In the genomic region with DNA sequence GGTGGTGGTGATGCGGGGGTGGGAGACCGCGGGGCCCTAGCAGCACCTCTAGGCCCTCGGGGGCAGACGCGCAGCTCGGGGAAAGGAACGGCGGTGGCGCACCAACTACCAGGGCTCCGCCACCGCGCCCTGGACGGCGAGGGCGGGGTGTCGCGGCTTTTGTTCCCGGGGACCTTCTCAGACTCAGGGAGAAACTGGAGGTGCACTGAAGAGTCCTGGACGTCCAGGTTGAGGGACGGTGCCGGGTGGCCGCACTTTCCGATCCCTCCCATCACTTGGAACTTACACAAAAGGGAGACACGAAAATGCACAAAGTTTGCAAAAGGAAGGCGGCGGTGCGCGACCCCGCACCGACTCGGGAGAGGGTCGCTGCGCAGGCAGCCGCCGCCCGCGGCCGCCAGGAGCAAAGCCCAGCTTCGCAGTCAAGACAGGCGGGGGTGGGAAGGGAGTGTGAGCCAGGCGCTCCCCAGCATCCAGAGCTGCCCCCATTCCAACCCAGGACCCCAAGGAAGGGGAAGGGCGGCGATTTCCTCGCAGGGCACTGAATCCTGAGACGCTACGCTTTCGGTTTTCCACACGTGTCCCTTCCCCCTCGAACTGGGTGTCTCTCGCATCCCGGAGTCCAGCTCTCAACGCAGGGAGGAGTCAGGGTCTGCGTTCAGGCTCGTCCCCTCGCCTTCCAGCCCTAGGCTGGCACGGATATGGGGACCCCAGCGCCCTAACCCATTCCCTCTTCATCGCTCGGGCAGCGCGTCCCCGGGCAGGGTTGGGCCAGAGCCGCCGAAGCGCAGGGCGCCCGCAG, we compare ENCODE assay signal across 8 mouse cellular contexts. TPM values are rescaled to one million over a fixed set of nuclear protein-coding genes. Genes with fewer than 3 reads are reported as not detected.
A peak's percentile ranks its signal among the peaks of the same experiment; 100 is the strongest.
DNase-seq lines count a peak whose midpoint lies in the region; ATAC-seq lines count a peak whose summit lies in the region.

No protein-coding gene starts in this region.

- under 1% methylated on average over 67 of the region's 68 CpGs for WGBS in intestine, embryonic 15.5 days
- whole genome bisulfite sequencing in limb, embryonic 11.5 days, result under 1% methylated on average over 67 of the region's 68 CpGs
- WGBS in midbrain, embryonic 10.5 days, result under 1% methylated on average over 68 of the region's 68 CpGs

- H3K27me3 ChIP-seq in erythroblast, embryonic 14.5 days (ENCODE audit: control insufficient read depth), result peaks cover 30% of the 10 kb centered on the region
- H3K27me3 ChIP-seq in intestine, embryonic 15.5 days (replicated peaks), result no peaks in the 10 kb centered on the region
- 0 out of 2 replicates have a peak, but pooled peaks cover 2% of the 10 kb centered on the region for H3K27me3 ChIP-seq in limb, embryonic 11.5 days (ENCODE audit: control insufficient read depth, insufficient read depth, low read length)
- peaks cover 12% of the 10 kb centered on the region for H3K27me3 ChIP-seq in midbrain, embryonic 10.5 days (ENCODE audit: low read depth, poor library complexity, severe bottlenecking)

- peak; percentile 70 for DNase-seq in embryo, embryonic 10 days (ENCODE audit: low spot score)
- peak; percentile 29 to 63 for DNase-seq in gastrocnemius, postnatal 4 days (ENCODE audit: low spot score in 2 of 2)
- peak; percentile 78 for DNase-seq in limb, embryonic 11.5 days (ENCODE audit: low spot score)
- peak; percentile 74 for DNase-seq in midbrain, embryonic 10.5 days (ENCODE audit: low spot score)
- DNase-seq in right cerebral cortex, postnatal 4 days, result peak; percentile 58

- H3K27ac ChIP-seq in intestine, embryonic 15.5 days, result peak overlapping the region; percentile 85
- H3K27ac ChIP-seq in limb, embryonic 11.5 days (replicated peaks; ENCODE audit: low read depth, low read length), result peak overlapping the region; percentile 75
- peak overlapping the region; percentile 96 for H3K27ac ChIP-seq in midbrain, embryonic 10.5 days (replicated peaks)

- H3K36me3 ChIP-seq in erythroblast, embryonic 14.5 days (ENCODE audit: control insufficient read depth), result no peaks in the 10 kb centered on the region
- H3K36me3 ChIP-seq in intestine, embryonic 15.5 days, result no peaks in the 10 kb centered on the region
- H3K36me3 ChIP-seq in limb, embryonic 11.5 days (ENCODE audit: control insufficient read depth, insufficient read depth, low read length), result no peaks in the 10 kb centered on the region
- H3K36me3 ChIP-seq in midbrain, embryonic 10.5 days, result peaks cover 13% of the 10 kb centered on the region

- peak overlapping the region; percentile 93 for H3K9ac ChIP-seq in intestine, embryonic 15.5 days
- peak overlapping the region; percentile 91 for H3K9ac ChIP-seq in limb, embryonic 11.5 days (ENCODE audit: low read length)

- peaks cover 11% of the 10 kb centered on the region for H3K4me1 ChIP-seq in erythroblast, embryonic 14.5 days (ENCODE audit: control insufficient read depth)
- H3K4me1 ChIP-seq in intestine, embryonic 15.5 days (replicated peaks), result peaks cover 20% of the 10 kb centered on the region; the same call in 1 of the 2 replicates
- peaks cover 8% of the 10 kb centered on the region for H3K4me1 ChIP-seq in limb, embryonic 11.5 days (ENCODE audit: control insufficient read depth, insufficient read depth, low read length)
- H3K4me1 ChIP-seq in midbrain, embryonic 10.5 days, result peaks cover 29% of the 10 kb centered on the region

- ATAC-seq in erythroblast, adult 5-6 weeks (replicated peaks; ENCODE audit: low FRiP score, poor library complexity, severe bottlenecking), result no peak
- ATAC-seq in intestine, embryonic 15.5 days, result peak; percentile 65
- ATAC-seq in limb, embryonic 11.5 days (ENCODE audit: insufficient number of reproducible peaks, low FRiP score, low TSS enrichment, low read depth), result peak; percentile 64

- peak overlapping the region; percentile 84 for H3K4me2 ChIP-seq in intestine, embryonic 15.5 days (replicated peaks)
- peak overlapping the region; percentile 63 for H3K4me2 ChIP-seq in limb, embryonic 11.5 days (ENCODE audit: low read depth, severe bottlenecking)

- peak overlapping the region; percentile 71 for H3K4me3 ChIP-seq in erythroblast, embryonic 14.5 days (replicated peaks)
- peak overlapping the region; percentile 96 for H3K4me3 ChIP-seq in intestine, embryonic 15.5 days (replicated peaks)
- peak overlapping the region; percentile 92 for H3K4me3 ChIP-seq in limb, embryonic 11.5 days (ENCODE audit: low read depth, low read length)
- H3K4me3 ChIP-seq in midbrain, embryonic 10.5 days, result peak overlapping the region; percentile 95

- no peaks in the 10 kb centered on the region for H3K9me3 ChIP-seq in erythroblast, embryonic 14.5 days (ENCODE audit: control insufficient read depth, low read length)
- H3K9me3 ChIP-seq in intestine, embryonic 15.5 days, result no peaks in the 10 kb centered on the region
- H3K9me3 ChIP-seq in limb, embryonic 11.5 days (ENCODE audit: control insufficient read depth, low read length), result no peaks in the 10 kb centered on the region
- no peaks in the 10 kb centered on the region for H3K9me3 ChIP-seq in midbrain, embryonic 10.5 days (replicated peaks)

RNA-seq across cellular contexts. Expression of a gene that starts 0.8 kb away (rescaled TPM):
- polyA plus RNA-seq in erythroblast, embryonic 14.5 days (2012), result 0.08 and 0.16 TPM in 2 replicates
- total RNA-seq in erythroblast, adult 5-6 weeks (2015; ENCODE audit: low replicate concordance), result 29.3 and 50.9 TPM in 2 replicates
- total RNA-seq in erythroblast, adult 5-6 weeks (2017; ENCODE audit: low replicate concordance), result 30.9 and 33.4 TPM in 2 replicates
- total RNA-seq in gastrocnemius, postnatal 4 days (2021), result 100 to 1,000 TPM; 259 to 283 TPM
- 136 and 147 TPM in 2 replicates for polyA plus RNA-seq in intestine, embryonic 15.5 days (2015; fragmentation: Nextera tagmentation; extraction: Ambion mirVana)
- polyA plus RNA-seq in limb, embryonic 11.5 days (2014; fragmentation: Nextera tagmentation; extraction: Ambion mirVana), result 93.6 and 98.4 TPM in 2 replicates
- polyA plus RNA-seq in midbrain, embryonic 10.5 days (2016; fragmentation: Nextera tagmentation; extraction: Ambion mirVana), result 107 and 133 TPM in 2 replicates

Comparison
In these comparisons a context has a peak if more than half of its experiments do, and no peak if none do; other contexts are left out.
1. RNA of a gene that starts 0.8 kb away (polyA plus RNA-seq): 136 to 147 TPM in intestine, embryonic 15.5 days, 107 to 133 TPM in midbrain, embryonic 10.5 days and 93.6 to 98.4 TPM in limb, embryonic 11.5 days; 0.08 to 0.16 TPM in erythroblast, embryonic 14.5 days; every median in the first group is over 10 times any median in the second.
2. Peak in every context shown above with its lines, with median percentiles within 50 percentile points of each other: H3K4me3 ChIP-seq, DNase-seq and H3K27ac ChIP-seq.